Mouse (Mus musculus) ES-Bruce4 (cell line): ENCODE measurements around the gene Ccn1.

Experiments used
- CTCF ChIP-seq: IDR thresholded peaks from one replicate; pipeline ENCODE4 v1.8.1; 2011; ENCODE audit warnings: low read depth, low read length
- EP300 ChIP-seq: IDR thresholded peaks from 2 replicates; pipeline ENCODE4 v1.6.1; 2011; ENCODE audit warnings: low read depth, low read length; ENCODE audit not compliant: insufficient read depth

DNA sequence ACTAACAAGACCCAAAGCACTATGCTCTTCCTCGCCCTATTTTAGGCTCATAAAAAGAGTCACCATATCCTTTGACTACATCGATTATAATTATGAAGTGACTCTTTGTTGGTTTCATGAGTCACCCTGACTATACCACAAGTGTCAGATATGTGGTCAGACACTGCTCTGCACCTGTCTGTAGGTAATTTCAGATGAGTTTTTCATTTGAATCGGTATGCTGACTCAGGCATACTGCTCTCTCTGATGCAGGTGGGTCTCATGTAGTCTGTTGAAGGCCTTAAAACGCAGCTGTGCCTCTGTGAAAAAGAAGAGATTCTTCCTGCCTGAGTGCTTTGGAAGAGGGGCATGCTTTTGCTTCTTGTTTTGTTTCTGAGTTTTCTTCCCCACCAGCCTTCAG, 16.6 kb upstream of the Ccn1 start:
- TF ChIP-seq EP300 (no peak), CTCF (no peak)
